Mouse (Mus musculus) G1E (cell line): Measurements from ENCODE around the gene Pla2g1b. TPM values are rescaled to one million over a fixed set of nuclear protein-coding genes. Genes with fewer than 3 reads are reported as not detected.

ENCODE experiments used
- ATAC-seq: 2 replicates; pipeline ENCODE4 v1.8.0; 2016; ENCODE audit warnings: mild to moderate bottlenecking; ENCODE audit not compliant: insufficient number of reproducible peaks, poor library complexity, low FRiP score, severe bottlenecking; ENCODE audit errors: extremely low read depth
- DNase-seq: peaks from one replicate; pipeline ENCODE4 v3.0.0; 2012; ENCODE audit warnings: low spot score
- H3K27me3 ChIP-seq: 2 replicates; pipeline ENCODE4 v1.6.1; 2012; ENCODE audit warnings: mild to moderate bottlenecking, low read length, inconsistent platforms; ENCODE audit not compliant: insufficient read depth
- H3K36me3 ChIP-seq: replicated peaks from 2 replicates; pipeline ENCODE3; 2012; ENCODE audit warnings: mild to moderate bottlenecking, inconsistent platforms
- H3K4me1 ChIP-seq: 2 replicates; pipeline ENCODE4 v1.6.1; 2012; ENCODE audit warnings: low read depth, low read length, inconsistent platforms, mixed read lengths; ENCODE audit not compliant: insufficient read depth
- H3K4me3 ChIP-seq: 2 replicates; pipeline ENCODE4 v1.5.1; 2012; ENCODE audit warnings: low read depth, mild to moderate bottlenecking, inconsistent platforms, low read length, moderate library complexity, mixed read lengths
- H3K9me3 ChIP-seq: replicated peaks from 2 replicates; pipeline ENCODE4 v1.6.1; 2012; ENCODE audit warnings: inconsistent platforms
- CTCF ChIP-seq: IDR thresholded peaks from 2 replicates; pipeline ENCODE4 v1.5.1; 2012; ENCODE audit warnings: low read depth, low read length, inconsistent platforms, mixed read lengths
- GATA1 ChIP-seq: IDR thresholded peaks from 2 replicates; pipeline ENCODE4 v1.6.1; 2012; ENCODE audit warnings: borderline replicate concordance, low read length, inconsistent platforms, mixed read lengths
- GATA2 ChIP-seq: IDR thresholded peaks from 2 replicates; pipeline ENCODE4 v1.6.1; 2012; ENCODE audit warnings: low read depth, low read length, inconsistent platforms, borderline replicate concordance
- POLR2AphosphoS5 ChIP-seq: IDR thresholded peaks from 2 replicates; pipeline ENCODE4 v1.6.1; 2012; ENCODE audit warnings: low read depth, low read length, inconsistent platforms; ENCODE audit not compliant: insufficient replicate concordance
- TAL1 ChIP-seq: conservative IDR thresholded peaks from 2 replicates; pipeline ENCODE4 v1.6.1; 2012; ENCODE audit warnings: low read depth, low read length, inconsistent platforms, mixed read lengths
- polyA plus RNA-seq: library from polyadenylated mRNA; stranded (reverse); fragments of >175 nt; gene quantifications from 2 replicates; pipeline ENCODE4 v1.2.3, GENCODE M21; 2012
- total RNA-seq, 2 experiments: library from RNA; stranded (forward) in 1 of 2; stranded (reverse) in 1 of 2; fragments of 200-1000 nt in 1 of 2; fragments of >200 nt in 1 of 2; fragmentation: Nextera tagmentation in 1 of 2; gene quantifications; 2 replicates each; pipeline ENCODE4 v1.2.3; 2014 to 2017

Pla2g1b gene
- total and polyA plus RNA-seq, 3 experiments: 0.18 TPM; not detected in 2

- DNase-seq (no peak), ATAC-seq (no peak)
- Histone ChIP-seq H3K4me3 (no peak overlapping the region), H3K36me3 (no peaks in the 10 kb centered on the region), H3K27me3 (peaks cover 35% of the 10 kb centered on the region), H3K4me1 (no peaks in the 10 kb centered on the region), H3K9me3 (no peaks in the 10 kb centered on the region)
- TF ChIP-seq GATA1 (no peak), CTCF (no peak), POLR2AphosphoS5 (no peak), TAL1 (no peak), GATA2 (no peak)
Measured at GRCm38 (mm10) chr5:115458918-115459317, 7.1 kb upstream of the Pla2g1b start.

GRCm38 (mm10) chr5:115464408-115465115 is 1.5 kb upstream of the Pla2g1b start:
- H3K9me3 ChIP-seq: no peaks in the 10 kb centered on the region
- no peak for DNase-seq

GRCm38 (mm10) chr5:115469791-115470190 is 3.7 kb downstream of the Pla2g1b start:
- H3K4me3 ChIP-seq: no peak overlapping the region
- TF ChIP-seq GATA1 (no peak), GATA2 (no peak), POLR2AphosphoS5 (no peak), TAL1 (no peak), CTCF (no peak)
- no peak for DNase-seq
- H3K36me3 ChIP-seq: no peaks in the 10 kb centered on the region
- no peaks in the 10 kb centered on the region for H3K9me3 ChIP-seq
- H3K27me3 ChIP-seq: peaks cover 39% of the 10 kb centered on the region
- H3K4me1 ChIP-seq: peaks cover 12% of the 10 kb centered on the region
- no peak for ATAC-seq

More at GRCm38 (mm10) chr5:115464408-115465115, 1.5 kb upstream of the Pla2g1b start:
- Histone ChIP-seq H3K27me3 (peaks cover 29% of the 10 kb centered on the region), H3K36me3 (no peaks in the 10 kb centered on the region), H3K4me3 (no peak overlapping the region), H3K4me1 (peaks cover 6% of the 10 kb centered on the region)
- TF ChIP-seq POLR2AphosphoS5 (no peak), GATA2 (no peak), TAL1 (no peak), GATA1 (no peak), CTCF (no peak)
- ATAC-seq: no peak

- H3K36me3 ChIP-seq: no peaks in the 10 kb centered on the region
- DNase-seq (no peak), ATAC-seq (no peak)
- peaks cover 39% of the 10 kb centered on the region for H3K27me3 ChIP-seq
- no peak overlapping the region for H3K4me3 ChIP-seq
- H3K4me1 ChIP-seq: peaks cover 15% of the 10 kb centered on the region
- TF ChIP-seq TAL1 (no peak), CTCF (no peak), POLR2AphosphoS5 (no peak), GATA2 (no peak), GATA1 (no peak)
- no peaks in the 10 kb centered on the region for H3K9me3 ChIP-seq
Measured at GRCm38 (mm10) chr5:115470766-115471531, 4.9 kb downstream of the Pla2g1b start.

GRCm38 (mm10) chr5:115473191-115473590 is 7.1 kb downstream of the Pla2g1b start:
- peaks cover 25% of the 10 kb centered on the region for H3K27me3 ChIP-seq
- DNase-seq (no peak), ATAC-seq (no peak)
- no peak overlapping the region for H3K4me3 ChIP-seq
- peaks cover 16% of the 10 kb centered on the region for H3K36me3 ChIP-seq
- H3K4me1 ChIP-seq: peaks cover 11% of the 10 kb centered on the region; the same call in 1 of the 2 replicates
- no peak for TF ChIP-seq GATA1
- no peak for TF ChIP-seq CTCF
- TF ChIP-seq TAL1: no peak
- no peak for TF ChIP-seq GATA2
- no peak for TF ChIP-seq POLR2AphosphoS5
- H3K9me3 ChIP-seq: no peaks in the 10 kb centered on the region
